Mouse (Mus musculus) midbrain, embryonic 11.5 days (tissue): ENCODE measurements at regions not wholly inside any gene's neighbourhood (a gene's known extent, or its start where the extent isn't known, plus 50 kb on each side); places are given as distances from the start of the nearest gene placed in this dataset.

Experiments
- ATAC-seq: fragments of 200-750 bp; cut with Nextera tagmentation; 2 replicates; pipeline ENCODE4 v1.8.0; 2017; ENCODE audit warnings: moderate TSS enrichment, moderate library complexity; ENCODE audit not compliant: low FRiP score
- DNase-seq: peaks from one replicate; pipeline ENCODE4 v3.0.0; 2015; ENCODE audit warnings: low spot score; ENCODE audit errors: missing footprints
- H3K27ac ChIP-seq: fragments of 300-500 bp; sonication (generic); 2 replicates; pipeline ENCODE4 v1.5.1; 2014; ENCODE audit warnings: low read depth, low read length
- H3K27me3 ChIP-seq: fragments of 300-500 bp; sonication (generic); 2 replicates; pipeline ENCODE4 v1.6.1; 2014; ENCODE audit warnings: mild to moderate bottlenecking, low read length, moderate library complexity, mixed read lengths; ENCODE audit not compliant: control insufficient read depth, insufficient read depth
- H3K36me3 ChIP-seq: fragments of 300-500 bp; sonication (generic); 2 replicates; pipeline ENCODE4 v1.6.1; 2014; ENCODE audit warnings: mild to moderate bottlenecking, low read length, moderate library complexity, mixed read lengths; ENCODE audit not compliant: control insufficient read depth, insufficient read depth
- H3K4me1 ChIP-seq: fragments of 300-500 bp; sonication (generic); 2 replicates; pipeline ENCODE4 v1.6.1; 2014; ENCODE audit warnings: low read length; ENCODE audit not compliant: control insufficient read depth, insufficient read depth
- H3K4me2 ChIP-seq: fragments of 300-500 bp; sonication (generic); 2 replicates; pipeline ENCODE4 v1.6.1; 2014; ENCODE audit warnings: mild to moderate bottlenecking, moderate library complexity
- H3K4me3 ChIP-seq: fragments of 300-500 bp; sonication (generic); 2 replicates; pipeline ENCODE4 v1.5.1; 2014; ENCODE audit warnings: low read depth, low read length
- H3K9ac ChIP-seq: fragments of 300-500 bp; sonication (generic); 2 replicates; pipeline ENCODE4 v1.6.1; 2014; ENCODE audit warnings: low read length
- H3K9me3 ChIP-seq: fragments of 300-500 bp; sonication (generic); 2 replicates; pipeline ENCODE4 v1.6.1; 2016; ENCODE audit warnings: low read length; ENCODE audit not compliant: control insufficient read depth
- WGBS: fragments of 180-500 bp; shearing (Covaris S2); extraction: QIAGEN DNeasy Blood & Tissue Kit; methylation state at CpG from one replicate; pipeline ENCODE4 v1.1.7; 2014; 5-methylcytosine and 5-hydroxymethylcytosine counted together

DNA sequence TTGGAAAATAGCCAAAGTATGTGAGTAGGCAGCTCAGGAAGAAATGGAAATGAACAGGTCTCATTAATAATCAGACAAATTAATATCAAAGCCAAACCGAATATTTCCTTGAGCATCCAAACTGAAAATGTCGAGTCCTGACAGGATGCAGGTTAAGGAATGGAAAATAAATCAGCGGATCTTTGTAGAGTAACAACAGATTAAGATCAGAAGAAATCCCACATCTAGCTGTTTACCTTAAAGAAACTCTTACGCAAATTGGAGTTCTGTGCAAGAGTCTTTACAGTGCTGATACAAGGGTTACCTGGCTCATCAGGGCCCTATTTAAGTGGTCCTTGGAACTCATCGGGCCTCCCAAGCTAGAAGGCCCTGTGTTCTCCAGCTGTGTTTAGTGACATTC is 92.0 kb downstream of the Gm19935 start:
- no peak overlapping the region for H3K4me3 ChIP-seq
- 90% methylated on average over 5 of the region's 5 CpGs for WGBS
- H3K27ac ChIP-seq = no peak overlapping the region
- H3K4me2 ChIP-seq = no peak overlapping the region
- H3K36me3 ChIP-seq = no peaks in the 10 kb centered on the region
- ATAC-seq = no peak
- no peaks in the 10 kb centered on the region for H3K27me3 ChIP-seq
- no peak for DNase-seq
- no peaks in the 10 kb centered on the region for H3K9me3 ChIP-seq
- no peak overlapping the region for H3K9ac ChIP-seq
- no peaks in the 10 kb centered on the region for H3K4me1 ChIP-seq

- Histone ChIP-seq H3K4me1 (no peaks in the 10 kb centered on the region), H3K27ac (no peak overlapping the region), H3K36me3 (no peaks in the 10 kb centered on the region), H3K27me3 (no peaks in the 10 kb centered on the region), H3K4me2 (no peak overlapping the region), H3K9me3 (no peaks in the 10 kb centered on the region), H3K9ac (no peak overlapping the region), H3K4me3 (no peak overlapping the region)
- DNase-seq = no peak
- ATAC-seq = no peak
- 59% methylated on average over 3 of the region's 3 CpGs for WGBS
Observed at GRCm38 (mm10) chr8:90716436-90716835, 100.8 kb downstream of the Gm19935 start.

DNA sequence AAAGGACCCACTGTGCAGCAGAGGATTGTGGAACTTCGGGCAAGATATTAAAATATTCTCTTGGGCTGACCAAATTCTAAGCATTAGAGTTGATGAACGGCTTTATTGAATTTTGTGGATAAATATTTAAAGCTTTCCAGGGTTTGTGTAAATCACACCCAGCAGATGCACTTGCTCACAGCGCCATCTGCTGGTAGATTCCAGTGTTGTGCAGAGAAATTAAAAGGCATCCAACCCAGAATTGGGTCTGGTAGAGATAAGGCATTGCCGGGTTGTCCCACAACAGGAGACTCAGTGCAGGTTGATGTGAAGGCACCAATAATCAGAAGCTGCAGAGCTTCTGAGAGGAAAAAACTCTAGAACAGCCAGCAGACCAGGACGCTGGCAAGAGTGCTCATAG is 108.7 kb downstream of the Gm19935 start:
- H3K27ac ChIP-seq = no peak overlapping the region
- DNase-seq = peak; percentile 97

DNA sequence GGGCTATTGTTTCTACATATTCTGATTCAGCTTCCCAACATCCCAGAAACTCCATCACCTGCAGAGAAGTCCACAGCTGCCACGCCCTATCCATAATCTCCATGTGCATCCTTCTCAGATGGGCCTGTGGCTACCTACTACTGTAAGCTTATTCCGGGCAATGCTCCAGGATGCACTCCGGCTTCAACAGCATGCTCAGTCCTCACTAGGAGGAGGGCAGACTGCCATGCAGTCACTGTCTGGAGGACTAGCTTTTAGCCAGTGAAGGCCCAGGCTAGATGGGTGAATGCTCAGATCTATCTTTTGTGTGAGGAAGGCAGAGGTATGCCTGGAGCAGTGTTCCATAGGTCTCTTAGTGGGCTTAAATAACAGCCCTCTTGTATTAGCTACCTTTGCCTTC is 124.7 kb downstream of the Gm19935 start:
- WGBS = 92% methylated on average over 3 of the region's 3 CpGs
- Histone ChIP-seq H3K9me3 (no peaks in the 10 kb centered on the region), H3K27me3 (no peaks in the 10 kb centered on the region), H3K36me3 (no peaks in the 10 kb centered on the region), H3K4me3 (no peak overlapping the region), H3K27ac (no peak overlapping the region), H3K4me1 (no peaks in the 10 kb centered on the region), H3K4me2 (no peak overlapping the region), H3K9ac (no peak overlapping the region)
- ATAC-seq (no peak), DNase-seq (no peak)

More for the DNA sequence above, 108.7 kb downstream of the Gm19935 start:
- ATAC-seq = no peak; the same call in 1 of the 2 replicates
- no peak overlapping the region for H3K4me2 ChIP-seq
- no peaks in the 10 kb centered on the region for H3K27me3 ChIP-seq
- H3K4me3 ChIP-seq = no peak overlapping the region
- no peak overlapping the region for H3K9ac ChIP-seq
- peaks cover 2% of the 10 kb centered on the region; the same call in 1 of the 2 replicates for H3K4me1 ChIP-seq
- H3K36me3 ChIP-seq = no peaks in the 10 kb centered on the region
- 18% methylated on average over 5 of the region's 5 CpGs for WGBS
- no peaks in the 10 kb centered on the region for H3K9me3 ChIP-seq

- DNase-seq = no peak
- no peaks in the 10 kb centered on the region for H3K27me3 ChIP-seq
- H3K9ac ChIP-seq = no peak overlapping the region
- no peak overlapping the region for H3K4me3 ChIP-seq
- no peaks in the 10 kb centered on the region for H3K4me1 ChIP-seq
- no peak overlapping the region for H3K27ac ChIP-seq
- ATAC-seq = no peak
- H3K36me3 ChIP-seq = no peaks in the 10 kb centered on the region
- H3K4me2 ChIP-seq = no peak overlapping the region
- 87% methylated on average over 2 of the region's 2 CpGs for WGBS
- no peaks in the 10 kb centered on the region for H3K9me3 ChIP-seq
Observed at GRCm38 (mm10) chr8:90685076-90685475, 132.1 kb downstream of the Gm19935 start.

- WGBS = under 1% methylated on average over 14 of the region's 14 CpGs
- Histone ChIP-seq H3K27me3 (no peaks in the 10 kb centered on the region), H3K27ac (peak overlapping the region; percentile 60), H3K4me3 (peak overlapping the region; percentile 17; the same call in 1 of the 2 replicates), H3K4me2 (peak overlapping the region; percentile 48), H3K4me1 (peaks cover 18% of the 10 kb centered on the region), H3K9ac (peak overlapping the region; percentile 56), H3K36me3 (no peaks in the 10 kb centered on the region), H3K9me3 (peaks cover 3% of the 10 kb centered on the region)
- DNase-seq (peak; percentile 96), ATAC-seq (peak; percentile 74)
Observed at GRCm38 (mm10) chr8:90670471-90671057, 146.6 kb downstream of the Gm19935 start.

DNA sequence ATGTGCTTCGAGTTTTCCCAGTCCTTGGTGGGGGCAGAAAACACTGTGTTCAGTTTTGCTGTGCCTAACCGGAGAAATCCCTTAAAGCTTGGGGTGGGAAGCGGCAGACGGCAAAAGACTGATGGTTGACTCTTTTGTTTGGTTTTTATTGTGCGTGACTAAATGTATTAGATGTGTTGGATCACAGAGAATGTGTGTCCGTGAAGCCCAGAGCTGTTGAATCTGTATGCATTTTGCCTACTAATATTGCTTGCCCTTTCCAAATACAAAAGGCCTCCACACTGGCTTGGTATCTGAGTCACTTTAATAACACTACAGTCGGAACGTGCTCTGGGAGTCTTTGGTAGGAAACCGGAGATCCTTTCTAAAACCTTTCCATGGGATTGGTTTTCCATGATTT is 147.8 kb downstream of the Gm19935 start:
- 24% methylated on average over 9 of the region's 9 CpGs for WGBS
- no peak for ATAC-seq
- no peak overlapping the region for H3K4me2 ChIP-seq
- H3K9ac ChIP-seq = no peak overlapping the region
- H3K27ac ChIP-seq = peak overlapping the region; percentile 8; the same call in 1 of the 2 replicates
- H3K27me3 ChIP-seq = no peaks in the 10 kb centered on the region
- H3K36me3 ChIP-seq = no peaks in the 10 kb centered on the region
- no peak overlapping the region for H3K4me3 ChIP-seq
- H3K9me3 ChIP-seq = peaks cover 3% of the 10 kb centered on the region
- DNase-seq = peak; percentile 92
- H3K4me1 ChIP-seq = peaks cover 18% of the 10 kb centered on the region

- no peak for DNase-seq
- H3K27ac ChIP-seq = peak overlapping the region; percentile 14; the same call in 1 of the 2 replicates
- H3K9ac ChIP-seq = no peak overlapping the region
- peak; percentile 67 for ATAC-seq
- no peak overlapping the region for H3K4me2 ChIP-seq
- peaks cover 18% of the 10 kb centered on the region; the same call in 1 of the 2 replicates for H3K4me1 ChIP-seq
- H3K27me3 ChIP-seq = no peaks in the 10 kb centered on the region
- WGBS = 10% methylated on average over 3 of the region's 3 CpGs
- H3K9me3 ChIP-seq = peaks cover 7% of the 10 kb centered on the region; the same call in 1 of the 2 replicates
- H3K36me3 ChIP-seq = no peaks in the 10 kb centered on the region
- no peak overlapping the region for H3K4me3 ChIP-seq
Observed at GRCm38 (mm10) chr8:90659066-90659465, 158.1 kb downstream of the Gm19935 start.

DNA sequence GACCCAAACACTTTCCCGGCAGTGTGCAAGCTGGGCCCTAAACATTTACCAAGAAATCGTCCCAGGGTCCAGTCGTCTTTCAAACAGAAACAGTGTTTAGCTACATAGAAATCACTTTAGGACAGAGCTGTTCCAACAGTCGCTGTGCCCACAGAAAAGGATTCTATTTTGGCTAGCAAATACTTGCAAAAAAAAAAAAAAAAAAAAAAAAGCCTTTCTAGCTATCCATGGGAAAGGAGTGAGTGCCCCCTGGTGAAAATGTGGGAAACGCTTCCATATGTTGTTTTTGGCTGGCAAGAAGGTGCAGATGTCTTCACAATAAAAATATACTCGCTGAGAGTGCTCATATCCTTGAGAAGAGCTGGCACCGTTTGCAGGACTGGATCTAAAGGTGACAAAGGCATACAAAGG is 159.5 kb downstream of the Gm19935 start:
- Histone ChIP-seq H3K9me3 (peaks cover 7% of the 10 kb centered on the region; the same call in 1 of the 2 replicates), H3K4me3 (no peak overlapping the region), H3K27me3 (no peaks in the 10 kb centered on the region), H3K27ac (no peak overlapping the region), H3K9ac (no peak overlapping the region), H3K4me2 (no peak overlapping the region), H3K4me1 (peaks cover 18% of the 10 kb centered on the region; the same call in 1 of the 2 replicates), H3K36me3 (no peaks in the 10 kb centered on the region)
- WGBS = 25% methylated on average over 7 of the region's 7 CpGs
- DNase-seq (peak; percentile 93), ATAC-seq (no peak; the same call in 1 of the 2 replicates)
